Mouse (Mus musculus) MEL (cell line): ENCODE data around the gene Ctsc. TPM values are rescaled to one million over a fixed set of nuclear protein-coding genes. Genes with fewer than 3 reads are reported as not detected.

Experiments used
- DNase-seq: peaks from one replicate; pipeline ENCODE4 v3.0.0; 2011; ENCODE audit warnings: low read depth, low spot score
- H3K27ac ChIP-seq: 2 replicates; pipeline ENCODE4 v1.5.1; 2012; ENCODE audit warnings: low read depth, mild to moderate bottlenecking, control low read depth, low read length, moderate library complexity; ENCODE audit not compliant: control insufficient read depth
- H3K27me3 ChIP-seq, 2 experiments: fragments of 150-350 bp in 1 of 2; sonication (generic) in 1 of 2; 2 replicates each; pipeline ENCODE4 v1.6.1; 2012; ENCODE audit warnings: low read length in 2 of 2, mild to moderate bottlenecking in 2 of 2, improper control_type of control experiment in 1 of 2, moderate library complexity in 1 of 2; ENCODE audit not compliant: insufficient read depth in 2 of 2, control insufficient read depth in 1 of 2
- H3K36me3 ChIP-seq, 2 experiments: 2 replicates each; pipeline ENCODE4 v1.6.1; 2012 to 2014; ENCODE audit warnings: low read length in 2 of 2, improper control_type of control experiment in 1 of 2, inconsistent platforms in 1 of 2, mild to moderate bottlenecking in 1 of 2; ENCODE audit not compliant: insufficient read depth in 2 of 2, control insufficient read depth in 1 of 2
- H3K4me1 ChIP-seq, 2 experiments: fragments of 150-350 bp in 1 of 2; sonication (generic) in 1 of 2; 2 replicates each; pipeline ENCODE4 v1.6.1; 2012; ENCODE audit warnings: low read length in 2 of 2, improper control_type of control experiment in 1 of 2, mild to moderate bottlenecking in 1 of 2; ENCODE audit not compliant: insufficient read depth in 2 of 2, control insufficient read depth in 1 of 2
- H3K4me3 ChIP-seq, 2 experiments: fragments of 150-350 bp in 1 of 2; sonication (generic) in 1 of 2; 2 replicates each; pipeline ENCODE4 v1.5.1; 2012; ENCODE audit warnings: low read depth in 2 of 2, low read length in 2 of 2, mild to moderate bottlenecking in 2 of 2, moderate library complexity in 2 of 2, control low read depth in 1 of 2, improper control_type of control experiment in 1 of 2; ENCODE audit not compliant: control insufficient read depth in 1 of 2, insufficient read depth in 1 of 2
- H3K79me2 ChIP-seq: 2 replicates; pipeline ENCODE4 v1.6.1; 2012; ENCODE audit warnings: mild to moderate bottlenecking, low read length, moderate library complexity; ENCODE audit not compliant: control insufficient read depth, poor library complexity, insufficient read depth
- H3K9ac ChIP-seq: 2 replicates; pipeline ENCODE4 v1.6.1; 2012; ENCODE audit warnings: low read depth, mild to moderate bottlenecking, control low read depth, low read length, moderate library complexity; ENCODE audit not compliant: control insufficient read depth, poor library complexity, severe bottlenecking
- H3K9me3 ChIP-seq: fragments of 150-350 bp; sonication (generic); replicated peaks from 2 replicates; pipeline ENCODE4 v1.6.1; 2012; ENCODE audit warnings: mild to moderate bottlenecking, low read length, improper control_type of control experiment, moderate library complexity; ENCODE audit not compliant: insufficient read depth
- BHLHE40 ChIP-seq: IDR thresholded peaks from 2 replicates; pipeline ENCODE4 v1.6.1; 2012; ENCODE audit warnings: low read depth, mild to moderate bottlenecking, inconsistent platforms, low read length, improper control_type of control experiment, borderline replicate concordance
- CHD1 ChIP-seq: IDR thresholded peaks from 2 replicates; pipeline ENCODE4 v1.6.1; 2012; ENCODE audit warnings: low read depth, mild to moderate bottlenecking, inconsistent platforms, low read length, improper control_type of control experiment
- CHD2 ChIP-seq: IDR thresholded peaks from 2 replicates; pipeline ENCODE4 v1.6.1; 2011; ENCODE audit warnings: low read length, improper control_type of control experiment
- E2F4 ChIP-seq: IDR thresholded peaks from 2 replicates; pipeline ENCODE4 v1.6.1; 2011; ENCODE audit warnings: low read depth, low read length, improper control_type of control experiment, borderline replicate concordance
- ELF1 ChIP-seq: IDR thresholded peaks from 2 replicates; pipeline ENCODE4 v1.6.1; 2014; ENCODE audit warnings: low read depth, mild to moderate bottlenecking, inconsistent platforms, low read length, improper control_type of control experiment, moderate library complexity
- EP300 ChIP-seq, 2 experiments: IDR thresholded peaks; 2 replicates each; pipeline ENCODE4 v1.6.1; 2011; ENCODE audit warnings: improper control_type of control experiment in 2 of 2, low read length in 2 of 2, low read depth in 1 of 2, mild to moderate bottlenecking in 1 of 2
- ETS1 ChIP-seq: IDR thresholded peaks from 2 replicates; pipeline ENCODE4 v1.6.1; 2012; ENCODE audit warnings: low read depth, mild to moderate bottlenecking, inconsistent platforms, low read length, improper control_type of control experiment, moderate library complexity
- GABPA ChIP-seq: IDR thresholded peaks from 2 replicates; pipeline ENCODE4 v1.6.1; 2012; ENCODE audit warnings: low read depth, mild to moderate bottlenecking, inconsistent platforms, low read length, improper control_type of control experiment, moderate library complexity
- GATA1 ChIP-seq: IDR thresholded peaks from 2 replicates; pipeline ENCODE4 v1.6.1; 2011; ENCODE audit warnings: low read depth, low read length, improper control_type of control experiment
- HCFC1 ChIP-seq: IDR thresholded peaks from 2 replicates; pipeline ENCODE4 v1.6.1; 2012; ENCODE audit warnings: low read depth, mild to moderate bottlenecking, inconsistent platforms, low read length, improper control_type of control experiment, moderate library complexity
- KAT2A ChIP-seq: conservative IDR thresholded peaks from 2 replicates; pipeline ENCODE4 v1.6.1; 2012; ENCODE audit warnings: low read depth, low read length, improper control_type of control experiment, inconsistent platforms
- MAFK ChIP-seq: IDR thresholded peaks from 2 replicates; pipeline ENCODE4 v1.6.1; 2011; ENCODE audit warnings: low read depth, mild to moderate bottlenecking, low read length, improper control_type of control experiment, borderline replicate concordance
- MAX ChIP-seq: IDR thresholded peaks from 2 replicates; pipeline ENCODE4 v1.6.1; 2011; ENCODE audit warnings: low read length, improper control_type of control experiment
- MAZ ChIP-seq: IDR thresholded peaks from 2 replicates; pipeline ENCODE4 v1.6.1; 2012; ENCODE audit warnings: low read depth, mild to moderate bottlenecking, inconsistent platforms, low read length, improper control_type of control experiment
- MEF2A ChIP-seq: IDR thresholded peaks from 2 replicates; pipeline ENCODE4 v1.6.1; 2014; ENCODE audit warnings: low read depth, mild to moderate bottlenecking, inconsistent platforms, low read length, improper control_type of control experiment; ENCODE audit not compliant: poor library complexity, insufficient replicate concordance, severe bottlenecking; ENCODE audit errors: extremely low read depth
- MXI1 ChIP-seq: IDR thresholded peaks from 2 replicates; pipeline ENCODE4 v1.6.1; 2011; ENCODE audit warnings: mild to moderate bottlenecking, low read depth, low read length, improper control_type of control experiment
- MYC ChIP-seq: IDR thresholded peaks from 2 replicates; pipeline ENCODE4 v1.6.1; 2011; ENCODE audit warnings: low read depth, mild to moderate bottlenecking, low read length, improper control_type of control experiment, moderate library complexity
- NELFE ChIP-seq: IDR thresholded peaks from 2 replicates; pipeline ENCODE4 v1.6.1; 2011; ENCODE audit warnings: low read depth, low read length, improper control_type of control experiment
- POLR2A ChIP-seq, 2 experiments: IDR thresholded peaks; 2 replicates each; pipeline ENCODE4 v1.6.1; 2011 to 2012; ENCODE audit warnings: low read length in 2 of 2, mild to moderate bottlenecking in 2 of 2, control low read depth in 1 of 2, improper control_type of control experiment in 1 of 2, low read depth in 1 of 2, moderate library complexity in 1 of 2; ENCODE audit not compliant: control insufficient read depth in 1 of 2, insufficient read depth in 1 of 2, poor library complexity in 1 of 2
- POLR2AphosphoS5 ChIP-seq: IDR thresholded peaks from 2 replicates; pipeline ENCODE4 v1.6.1; 2012; ENCODE audit warnings: low read depth, borderline replicate concordance, mild to moderate bottlenecking, inconsistent platforms, low read length, moderate library complexity, mixed read lengths
- RCOR1 ChIP-seq: IDR thresholded peaks from 2 replicates; pipeline ENCODE4 v1.6.1; 2012; ENCODE audit warnings: low read depth, mild to moderate bottlenecking, inconsistent platforms, low read length, improper control_type of control experiment
- SIN3A ChIP-seq: IDR thresholded peaks from 2 replicates; pipeline ENCODE4 v1.6.1; 2012; ENCODE audit warnings: low read length, improper control_type of control experiment, inconsistent platforms
- SMC3 ChIP-seq: IDR thresholded peaks from 2 replicates; pipeline ENCODE4 v1.6.1; 2011; ENCODE audit warnings: low read depth, low read length, improper control_type of control experiment
- TAL1 ChIP-seq: IDR thresholded peaks from 2 replicates; pipeline ENCODE4 v1.6.1; 2012; ENCODE audit warnings: mild to moderate bottlenecking, inconsistent platforms, low read length, moderate library complexity, mixed read lengths
- TBP ChIP-seq: IDR thresholded peaks from 2 replicates; pipeline ENCODE4 v1.8.0; 2011; ENCODE audit warnings: low read depth, low read length, improper control_type of control experiment
- TCF12 ChIP-seq: IDR thresholded peaks from 2 replicates; pipeline ENCODE4 v1.6.1; 2014; ENCODE audit warnings: low read depth, mild to moderate bottlenecking, inconsistent platforms, low read length, improper control_type of control experiment, moderate library complexity
- UBTF ChIP-seq: IDR thresholded peaks from 2 replicates; pipeline ENCODE4 v1.6.1; 2012; ENCODE audit warnings: low read depth, mild to moderate bottlenecking, inconsistent platforms, low read length, improper control_type of control experiment, moderate library complexity, borderline replicate concordance; ENCODE audit not compliant: insufficient read depth
- USF1 ChIP-seq: IDR thresholded peaks from 2 replicates; pipeline ENCODE4 v1.6.1; 2014; ENCODE audit warnings: low read depth, mild to moderate bottlenecking, inconsistent platforms, low read length, improper control_type of control experiment, moderate library complexity
- ZC3H11A ChIP-seq: IDR thresholded peaks from 2 replicates; pipeline ENCODE4 v1.6.1; 2012; ENCODE audit warnings: low read depth, mild to moderate bottlenecking, inconsistent platforms, low read length, improper control_type of control experiment
- ZKSCAN1 ChIP-seq: IDR thresholded peaks from 2 replicates; pipeline ENCODE4 v1.6.1; 2012; ENCODE audit warnings: low read depth, mild to moderate bottlenecking, inconsistent platforms, low read length, improper control_type of control experiment, moderate library complexity
- ZNF384 ChIP-seq: IDR thresholded peaks from 2 replicates; pipeline ENCODE4 v1.6.1; 2012; ENCODE audit warnings: low read depth, mild to moderate bottlenecking, inconsistent platforms, low read length, improper control_type of control experiment
- polyA plus RNA-seq, 2 experiments: library from polyadenylated mRNA; stranded (reverse) in 1 of 2; unstranded in 1 of 2; fragments of >175 nt in 1 of 2; fragments of >200 nt in 1 of 2; gene quantifications; 2 replicates each; pipeline versions ENCODE4 v1.2.1 to v1.2.4; 2012; ENCODE audit warnings: low replicate concordance in 2 of 2, low read depth in 1 of 2; ENCODE audit not compliant: insufficient read length in 2 of 2, insufficient read depth in 1 of 2, missing spikeins in 1 of 2
- total RNA-seq: library from RNA; depleted of rRNA; stranded (reverse); fragments of 300-350 nt; gene quantifications from 2 replicates; pipeline ENCODE4 v1.2.3, GENCODE M21; 2012

Ctsc gene
- total and polyA plus RNA-seq, 3 experiments: 50.7 to 51.4 TPM; not detected in 1

- TF ChIP-seq HCFC1 (peak; percentile 39; the same call in 1 of the 2 replicates), POLR2AphosphoS5 (no peak), MAFK (peak; percentile 73; the same call in 1 of the 2 replicates), UBTF (no peak), CHD2 (no peak), GABPA (no peak), USF1 (no peak), KAT2A (peak; percentile 45), MXI1 (peak; percentile 47; the same call in 1 of the 2 replicates), MYC (no peak), MAZ (no peak), ZKSCAN1 (no peak), SMC3 (no peak), ETS1 (peak; percentile 66; the same call in 1 of the 2 replicates), CHD1 (no peak), TBP (no peak), ZC3H11A (no peak), POLR2A (IDR thresholded peaks at IDR 0.05; ENCODE audit: control insufficient read depth in 1 of 2, insufficient read depth in 1 of 2, low read depth in 1 of 2, low read length in 2 of 2, poor library complexity in 1 of 2) (no peak), TCF12 (peak; percentile 5; the same call in 1 of the 2 replicates), TAL1 (no peak), MEF2A (no peak), BHLHE40 (0 out of 2 replicates have a peak, but pooled peaks have one; percentile 14)
Observed at GRCm38 (mm10) chr7:88271531-88271930, 6.4 kb upstream of the Ctsc start (continued).

GRCm38 (mm10) chr7:88276914-88277765 is 745 bp upstream of the Ctsc start:
- peak; percentile 45; the same call in 1 of the 2 replicates for TF ChIP-seq ELF1
- no peak for TF ChIP-seq BHLHE40
- TF ChIP-seq EP300 (IDR thresholded peaks at IDR 0.05; ENCODE audit: low read depth in 1 of 2, low read length in 2 of 2): peak; percentile 44 to 45; a peak in 3 of 4 replicates
- TF ChIP-seq TBP: peak; percentile 35; the same call in 1 of the 2 replicates
- peak; percentile 64; the same call in 1 of the 2 replicates for TF ChIP-seq GATA1
- peak; percentile 42 for TF ChIP-seq SIN3A
- peak; percentile 50; the same call in 1 of the 2 replicates for TF ChIP-seq CHD1
- peak; percentile 75 for TF ChIP-seq MAX
- TF ChIP-seq NELFE: peak; percentile 45
- peak; percentile 89 for TF ChIP-seq ZNF384
- 0 out of 2 replicates have a peak, but pooled peaks have one; percentile 31 for TF ChIP-seq TCF12
- 0 out of 2 replicates have a peak, but pooled peaks have one; percentile 7 for TF ChIP-seq MEF2A
- TF ChIP-seq E2F4: no peak
- peak; percentile 66; the same call in 1 of the 2 replicates for TF ChIP-seq RCOR1
- TF ChIP-seq MAFK: no peak
- peaks cover under 1 to 25% of the 10 kb centered on the region in 2 experiments; a peak in 3 of 4 replicates for H3K36me3 ChIP-seq
- peak overlapping the region; percentile 82 to 85 for H3K4me3 ChIP-seq
- no peaks in the 10 kb centered on the region for H3K9me3 ChIP-seq
- peaks cover 3 to 8% of the 10 kb centered on the region in 2 experiments for H3K4me1 ChIP-seq
- peak; percentile 87 for DNase-seq
- peak overlapping the region; percentile 87 for H3K27ac ChIP-seq
- H3K9ac ChIP-seq: peak overlapping the region; percentile 80
- no peaks in the 10 kb centered on the region for H3K27me3 ChIP-seq
- H3K79me2 ChIP-seq: peaks cover 8% of the 10 kb centered on the region
